Mouse (Mus musculus): Measurements from ENCODE around the gene Vmn1r119. TPM values are rescaled to one million over a fixed set of nuclear protein-coding genes. Genes with fewer than 3 reads are reported as not detected.
"Not testable (repeated sequence)": the region's sequence is repeated elsewhere in the genome, so short reads cannot be mapped to it uniquely, and the experiment has no call there.

Vmn1r119 gene
- total RNA-seq (2017), result not detected in 2 replicates

DNA sequence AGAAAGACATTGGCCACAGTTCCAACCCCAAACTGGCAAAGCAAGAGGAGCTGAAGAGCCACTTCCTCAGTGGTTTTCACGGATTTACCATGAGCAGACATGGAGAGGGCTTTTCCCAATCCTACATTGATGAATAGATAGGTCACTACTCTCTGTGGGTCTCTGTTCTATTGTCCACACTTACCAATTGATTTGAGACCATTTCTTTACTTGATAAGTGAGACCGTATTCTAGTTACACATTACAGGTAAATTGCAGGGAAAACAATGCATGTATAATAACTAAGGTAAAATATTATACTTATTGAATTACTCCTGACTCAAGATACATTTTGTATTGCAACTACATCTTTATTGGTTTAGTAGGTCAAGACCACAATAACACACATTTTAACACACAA is at the start of gene Vmn1r119:
TSS of gene Vmn1r119 (minus strand) at position 101 of the 400 bp plus-strand sequence.
- not testable (repeated sequence) for ATAC-seq (replicated peaks in 1 of 2; ENCODE audit: insufficient read depth in 1 of 2, low FRiP score in 2 of 2, low TSS enrichment in 1 of 2, low read depth in 1 of 2, poor library complexity in 2 of 2, severe bottlenecking in 2 of 2)

DNA sequence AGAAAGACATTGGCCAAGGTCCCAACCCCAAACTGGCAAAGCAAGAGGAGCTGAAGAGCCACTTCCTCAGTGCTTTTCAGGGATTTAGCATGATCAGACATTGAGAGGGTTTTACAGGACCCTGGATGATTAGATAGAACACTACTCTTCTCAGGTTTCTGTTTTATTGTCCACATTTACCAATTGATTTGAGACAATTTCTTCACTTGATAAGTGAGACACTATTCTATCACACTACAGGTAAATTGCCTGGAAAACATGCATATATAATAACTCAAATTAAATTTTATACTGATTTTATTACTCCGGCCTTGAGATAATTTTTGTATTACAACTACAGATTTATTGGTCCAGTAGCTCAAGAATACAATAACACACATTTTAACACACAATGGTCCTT is 41.4 kb upstream of the Vmn1r119 start, which contains the start of gene Vmn1r120:
TSS of gene Vmn1r120 (minus strand) at position 101 of the 400 bp plus-strand sequence.
- ATAC-seq (replicated peaks in 1 of 2; ENCODE audit: insufficient read depth in 1 of 2, low FRiP score in 2 of 2, low TSS enrichment in 1 of 2, low read depth in 1 of 2, poor library complexity in 2 of 2, severe bottlenecking in 2 of 2), result not testable (repeated sequence)

Other genes starting within 250 kb of the Vmn1r119 start
- not detected in 2 replicates for gene Vmn1r112, start 241.3 kb downstream of the Vmn1r119 start, total RNA-seq (2017)
- gene Vmn1r113, start 225.2 kb downstream of the Vmn1r119 start, total RNA-seq (2017), result not detected in 2 replicates
- gene Vmn1r114, start 200.3 kb downstream of the Vmn1r119 start, total RNA-seq (2017), result not detected in 2 replicates
- gene Vmn1r115, start 167.5 kb downstream of the Vmn1r119 start, total RNA-seq (2017), result not detected in 2 replicates
- not detected in 2 replicates for gene Vmn1r116, start 140.2 kb downstream of the Vmn1r119 start, total RNA-seq (2017)
- gene Vmn1r117, start 128.3 kb downstream of the Vmn1r119 start, total RNA-seq (2017), result not detected in 2 replicates
- gene Vmn1r118, start 100.1 kb downstream of the Vmn1r119 start, total RNA-seq (2017), result not detected in 2 replicates
- gene Vmn1r120, start 41.3 kb upstream of the Vmn1r119 start, total RNA-seq (2017), result not detected in 2 replicates
- gene Vmn1r121, start 86.1 kb upstream of the Vmn1r119 start, total RNA-seq (2017), result not detected in 2 replicates
- not detected in 2 replicates for gene Vmn1r122, start 121.7 kb upstream of the Vmn1r119 start, total RNA-seq (2017)
- gene Vmn1r123, start 149.7 kb upstream of the Vmn1r119 start, total RNA-seq (2017), result not detected in 2 replicates
- gene Gm5157, start 178.0 kb upstream of the Vmn1r119 start, total RNA-seq (2017), result not detected in 2 replicates
- gene Vmn1r124, start 248.2 kb upstream of the Vmn1r119 start, total RNA-seq (2017), result not detected in 2 replicates

Data from hematopoietic stem cell, adult 5-6 weeks (primary cell).